In the genomic region with DNA sequence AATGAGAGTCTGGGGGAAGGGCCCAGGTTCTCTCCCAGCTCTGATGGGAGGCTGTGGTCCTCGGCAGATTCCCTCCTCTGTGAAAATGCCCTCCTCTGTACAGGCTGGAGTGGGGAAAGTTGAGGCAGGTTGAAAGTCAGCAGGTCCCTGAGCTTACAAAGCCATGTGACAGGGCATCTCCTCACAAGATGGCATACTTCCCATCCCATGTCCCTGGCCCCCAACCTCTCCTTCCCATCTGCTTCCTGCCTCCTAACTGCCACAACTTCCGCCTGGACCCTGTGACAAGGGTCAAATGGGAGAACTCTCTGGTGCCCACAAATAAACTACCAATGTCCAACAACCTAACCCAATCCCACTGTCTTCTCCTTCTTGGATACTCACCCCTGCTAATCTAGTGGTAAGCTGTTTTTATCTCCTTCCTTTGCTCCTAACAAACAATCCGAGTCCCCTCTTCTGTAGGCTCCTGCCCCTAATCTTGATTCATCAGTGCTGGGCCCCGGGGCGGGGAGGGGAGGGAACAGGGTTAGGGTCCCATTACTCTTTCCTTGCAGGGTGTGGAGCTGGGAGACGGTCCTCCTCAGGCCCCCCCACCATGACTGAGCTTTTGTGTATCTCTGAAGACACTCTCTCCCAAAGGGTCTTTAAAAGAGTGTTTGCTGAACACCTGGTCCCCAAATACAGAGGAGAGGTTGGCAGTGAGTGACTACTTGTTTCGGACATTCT, we compare ENCODE assay signal across 18 mouse cellular contexts. TPM values are rescaled to one million over a fixed set of nuclear protein-coding genes. Genes with fewer than 3 reads are reported as not detected.
"Had no signal": no experiment of that assay in that cellular context is flagged by ENCODE, and none has a peak within 500 bp of the region (broad histone marks: within the 10 kb centered on the region; RNA-seq: fewer than 3 reads in every experiment).

No protein-coding gene starts in this region.

- H3K27ac ChIP-seq: limb, embryonic 15.5 days; liver, embryonic 12.5 days; neural tube, embryonic 13.5 days had no signal

- H3K9me3 ChIP-seq: limb, embryonic 15.5 days; liver, embryonic 12.5 days; neural tube, embryonic 13.5 days had no signal

- H3K4me3 ChIP-seq: liver, embryonic 12.5 days had no signal

- H3K9ac ChIP-seq: limb, embryonic 15.5 days; liver, embryonic 12.5 days; lung, embryonic 14.5 days had no signal

- DNase-seq: kidney, adult 18-20 months; kidney, postnatal 10 days; lung, postnatal 10 days; lung, postnatal 4 days; right cerebral cortex, postnatal 4 days; spleen, adult 18-20 months; thymus, adult 18-20 months had no signal

- ATAC-seq: liver, embryonic 12.5 days; midbrain, embryonic 16.5 days had no signal

RNA-seq across cellular contexts. Expression of a gene that starts 2.7 kb away (rescaled TPM):
- polyA plus RNA-seq: kidney, embryonic 14.5 days; lung, embryonic 14.5 days; stomach, embryonic 14.5 days had no signal

RNA-seq across cellular contexts. Expression of a gene that starts 42.7 kb away (rescaled TPM):
- polyA plus RNA-seq: limb, embryonic 11.5 days; liver, embryonic 12.5 days; liver, embryonic 16.5 days; lung, embryonic 14.5 days; midbrain, embryonic 11.5 days; neural tube, embryonic 13.5 days; stomach, embryonic 14.5 days; urinary bladder, adult 2 months had no signal

RNA-seq across cellular contexts. Expression of a gene that starts 57.5 kb away (rescaled TPM):
- polyA plus RNA-seq: kidney, embryonic 14.5 days; limb, embryonic 11.5 days; lung, embryonic 14.5 days; stomach, embryonic 14.5 days; urinary bladder, adult 2 months had no signal
